Mouse (Mus musculus): Measurements from ENCODE around the gene Cpped1.

GRCm38 (mm10) chr16:11795758-11796460 lies 113.3 kb downstream of the Cpped1 start:
- TF ChIP-seq CTCF (IDR thresholded peaks at IDR 0.05; ENCODE audit: low read depth) = no peak
- TF ChIP-seq EP300 (IDR thresholded peaks at IDR 0.05; ENCODE audit: low read depth) = no peak

Measured in heart, postnatal 0 days (tissue).